Mouse (Mus musculus) erythroblast, embryonic 14.5 days (primary cell): Measurements from ENCODE around the gene A830031A19Rik. TPM values are rescaled to one million over a fixed set of nuclear protein-coding genes. Genes with fewer than 3 reads are reported as not detected.

Experiments used
- H3K27me3 ChIP-seq: 2 replicates; pipeline ENCODE4 v1.6.1; 2012; ENCODE audit warnings: inconsistent platforms; ENCODE audit not compliant: control insufficient read depth
- H3K36me3 ChIP-seq: 2 replicates; pipeline ENCODE4 v1.6.1; 2012; ENCODE audit warnings: mild to moderate bottlenecking, inconsistent platforms; ENCODE audit not compliant: control insufficient read depth
- H3K4me1 ChIP-seq: 2 replicates; pipeline ENCODE4 v1.6.1; 2012; ENCODE audit warnings: inconsistent platforms; ENCODE audit not compliant: control insufficient read depth
- H3K4me3 ChIP-seq: replicated peaks from 2 replicates; pipeline ENCODE3; 2012; ENCODE audit warnings: moderate library complexity, mild to moderate bottlenecking, inconsistent platforms
- H3K9me3 ChIP-seq: 2 replicates; pipeline ENCODE4 v1.6.1; 2012; ENCODE audit warnings: low read length, inconsistent platforms, mixed read lengths; ENCODE audit not compliant: control insufficient read depth
- GATA1 ChIP-seq: IDR thresholded peaks from 2 replicates; pipeline ENCODE4 v1.6.1; 2012; ENCODE audit warnings: low read length, inconsistent platforms, mixed read lengths
- TAL1 ChIP-seq: IDR thresholded peaks from 3 replicates; pipeline ENCODE4 v1.6.1; 2012; ENCODE audit warnings: low read length, inconsistent platforms, mixed read lengths
- polyA plus RNA-seq: library from polyadenylated mRNA; stranded (reverse); fragments of >175 nt; gene quantifications from 2 replicates; pipeline ENCODE4 v1.2.3, GENCODE M21; 2012

A830031A19Rik gene
- polyA plus RNA-seq, 1 experiment: not detected

DNA sequence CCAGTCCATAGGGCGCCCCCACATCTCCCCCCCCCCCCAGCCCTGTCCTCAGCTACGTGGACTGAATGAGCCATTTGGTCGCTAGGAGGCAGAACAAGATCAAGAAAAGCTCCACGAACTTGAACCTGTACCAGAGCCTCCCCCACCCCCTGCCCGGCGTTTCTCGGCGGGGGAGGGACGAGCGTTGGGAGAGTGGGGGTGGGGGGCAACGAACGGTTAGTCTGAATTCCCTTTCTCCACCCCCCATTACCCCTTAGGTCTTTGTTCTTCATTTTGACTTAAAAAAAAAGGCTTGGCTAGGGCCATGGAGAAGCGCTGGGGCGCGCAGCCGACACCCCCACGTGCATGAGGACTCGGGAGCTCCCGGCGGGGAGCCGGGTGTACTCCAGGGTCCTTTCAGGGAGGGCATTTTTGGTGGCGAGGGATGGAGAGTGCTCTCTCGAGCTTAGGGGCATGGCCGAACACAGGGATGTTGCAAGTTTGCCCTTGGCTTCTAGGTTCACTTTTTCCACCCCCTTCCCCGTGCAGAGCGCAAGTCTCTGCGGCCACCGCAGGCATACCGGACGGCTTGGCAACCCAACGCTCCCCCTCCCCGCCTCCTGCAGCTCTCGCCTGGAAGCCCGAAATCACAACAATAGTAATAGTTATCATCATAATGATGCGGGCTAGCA, 6.3 kb upstream of the A830031A19Rik start:
- Histone ChIP-seq H3K4me3 (peak overlapping the region; percentile 92), H3K4me1 (peaks cover 78% of the 10 kb centered on the region), H3K36me3 (peaks cover 23% of the 10 kb centered on the region), H3K27me3 (peaks cover 16% of the 10 kb centered on the region), H3K9me3 (no peaks in the 10 kb centered on the region)
- TF ChIP-seq GATA1: no peak
- no peak for TF ChIP-seq TAL1

DNA sequence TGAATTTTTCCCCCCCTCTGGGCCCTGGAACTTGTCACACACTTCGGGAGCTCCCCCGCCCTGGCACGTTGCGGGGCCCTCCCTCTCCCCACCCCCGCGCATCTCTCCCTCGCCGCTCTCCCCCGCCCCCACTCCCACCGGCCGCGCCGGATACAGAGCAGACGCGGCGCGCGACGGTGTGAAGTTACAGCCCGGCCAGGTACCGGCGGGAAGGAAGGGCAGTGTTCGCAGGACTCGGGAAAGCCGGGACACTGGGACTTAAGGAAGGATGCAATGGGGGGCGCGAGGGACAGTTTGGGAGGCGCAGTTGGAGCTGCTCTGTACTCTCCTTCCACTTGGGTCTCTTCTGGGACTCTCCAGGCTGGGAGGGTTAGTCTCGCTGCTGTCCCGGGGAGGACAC, 5.7 kb upstream of the A830031A19Rik start:
- Histone ChIP-seq H3K4me3 (peak overlapping the region; percentile 92), H3K9me3 (no peaks in the 10 kb centered on the region), H3K4me1 (peaks cover 78% of the 10 kb centered on the region), H3K36me3 (peaks cover 17% of the 10 kb centered on the region), H3K27me3 (peaks cover 22% of the 10 kb centered on the region)
- TF ChIP-seq GATA1 (no peak), TAL1 (no peak)

DNA sequence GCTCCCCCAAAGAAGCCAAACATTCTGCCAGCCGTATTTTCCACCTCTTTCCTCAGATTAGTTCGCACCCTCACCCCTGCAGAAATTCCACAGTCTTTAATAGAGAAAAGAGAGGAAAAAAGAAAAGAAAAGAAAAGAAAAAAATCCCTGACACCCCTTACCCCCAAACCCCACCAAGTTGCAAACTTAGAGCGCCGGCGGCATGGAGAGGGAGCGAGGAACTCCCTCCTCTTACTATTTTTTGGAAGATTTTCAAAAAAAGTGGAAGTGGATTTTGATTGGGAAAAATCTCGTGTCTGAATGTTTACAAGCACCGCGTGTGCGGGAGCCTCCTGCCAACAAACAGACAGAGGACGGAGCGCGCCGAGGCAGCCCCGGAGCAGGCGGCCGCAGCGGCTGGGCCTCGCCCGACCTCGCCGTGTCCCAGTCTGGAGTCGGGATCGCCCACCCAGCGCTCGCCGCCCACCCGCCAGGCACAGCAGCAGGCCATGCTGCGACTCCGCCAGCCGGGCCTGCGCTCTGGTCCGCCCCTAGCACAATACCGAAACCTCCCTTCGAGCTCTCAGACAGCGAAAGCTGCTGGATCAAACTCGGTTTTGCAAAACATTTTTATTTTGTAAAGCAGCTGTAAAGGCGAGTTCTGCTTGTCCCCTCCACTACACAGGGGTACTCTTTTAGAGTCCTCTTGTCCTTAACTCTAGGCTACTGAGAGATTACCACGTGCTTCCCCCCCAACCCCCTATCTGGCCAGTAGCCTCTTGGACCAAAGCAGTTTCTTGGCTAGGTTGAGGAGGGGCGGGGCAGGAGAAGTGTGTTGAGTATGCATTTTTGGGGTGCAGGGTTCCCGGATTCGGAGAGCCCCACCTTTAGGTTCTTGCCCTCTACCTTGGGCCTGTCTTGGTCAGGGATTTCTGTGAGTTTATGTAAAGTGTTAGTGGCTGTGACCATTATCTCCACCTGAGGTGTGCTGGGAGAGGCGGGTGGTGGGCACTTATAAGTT, 4.8 kb upstream of the A830031A19Rik start:
- Histone ChIP-seq H3K4me1 (peaks cover 81% of the 10 kb centered on the region), H3K36me3 (peaks cover 9% of the 10 kb centered on the region), H3K9me3 (no peaks in the 10 kb centered on the region), H3K27me3 (peaks cover 31% of the 10 kb centered on the region), H3K4me3 (peak overlapping the region; percentile 92)
- TF ChIP-seq GATA1 (no peak), TAL1 (no peak)

DNA sequence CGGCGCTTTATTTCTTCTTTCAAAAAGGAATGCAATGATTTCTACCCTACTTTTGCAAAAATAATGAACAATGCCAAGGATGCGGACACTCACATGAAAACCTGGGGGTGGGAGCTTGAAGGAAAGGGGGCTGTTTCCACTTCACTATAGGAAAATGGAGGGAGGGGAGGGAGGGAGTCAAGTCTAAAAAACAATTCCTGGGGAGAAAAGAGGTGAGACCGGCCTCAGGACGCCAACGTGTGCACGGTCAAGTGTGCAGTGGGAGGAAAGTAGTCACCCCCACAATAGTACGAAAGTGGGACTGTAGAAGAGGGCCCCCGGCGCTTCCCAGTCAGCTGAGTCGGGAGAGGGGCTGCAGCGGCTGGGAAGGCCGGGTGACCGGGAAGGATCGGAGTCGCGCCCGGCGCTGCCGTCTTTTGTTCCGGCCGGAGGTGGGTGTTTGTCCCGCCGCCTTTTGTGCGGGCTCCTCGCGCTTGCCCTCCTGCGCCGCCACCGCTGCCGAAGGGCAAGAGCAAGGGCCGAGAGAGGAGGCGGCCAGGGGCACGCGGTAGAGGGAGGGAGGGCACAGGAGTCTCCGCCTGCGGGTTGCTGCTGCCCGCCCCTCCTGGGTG, 4.0 kb upstream of the A830031A19Rik start:
- Histone ChIP-seq H3K4me1 (peaks cover 82% of the 10 kb centered on the region), H3K36me3 (peaks cover 3% of the 10 kb centered on the region; the same call in 1 of the 2 replicates), H3K4me3 (peak overlapping the region; percentile 92), H3K27me3 (peaks cover 39% of the 10 kb centered on the region), H3K9me3 (no peaks in the 10 kb centered on the region)
- TF ChIP-seq TAL1: no peak
- TF ChIP-seq GATA1: no peak

DNA sequence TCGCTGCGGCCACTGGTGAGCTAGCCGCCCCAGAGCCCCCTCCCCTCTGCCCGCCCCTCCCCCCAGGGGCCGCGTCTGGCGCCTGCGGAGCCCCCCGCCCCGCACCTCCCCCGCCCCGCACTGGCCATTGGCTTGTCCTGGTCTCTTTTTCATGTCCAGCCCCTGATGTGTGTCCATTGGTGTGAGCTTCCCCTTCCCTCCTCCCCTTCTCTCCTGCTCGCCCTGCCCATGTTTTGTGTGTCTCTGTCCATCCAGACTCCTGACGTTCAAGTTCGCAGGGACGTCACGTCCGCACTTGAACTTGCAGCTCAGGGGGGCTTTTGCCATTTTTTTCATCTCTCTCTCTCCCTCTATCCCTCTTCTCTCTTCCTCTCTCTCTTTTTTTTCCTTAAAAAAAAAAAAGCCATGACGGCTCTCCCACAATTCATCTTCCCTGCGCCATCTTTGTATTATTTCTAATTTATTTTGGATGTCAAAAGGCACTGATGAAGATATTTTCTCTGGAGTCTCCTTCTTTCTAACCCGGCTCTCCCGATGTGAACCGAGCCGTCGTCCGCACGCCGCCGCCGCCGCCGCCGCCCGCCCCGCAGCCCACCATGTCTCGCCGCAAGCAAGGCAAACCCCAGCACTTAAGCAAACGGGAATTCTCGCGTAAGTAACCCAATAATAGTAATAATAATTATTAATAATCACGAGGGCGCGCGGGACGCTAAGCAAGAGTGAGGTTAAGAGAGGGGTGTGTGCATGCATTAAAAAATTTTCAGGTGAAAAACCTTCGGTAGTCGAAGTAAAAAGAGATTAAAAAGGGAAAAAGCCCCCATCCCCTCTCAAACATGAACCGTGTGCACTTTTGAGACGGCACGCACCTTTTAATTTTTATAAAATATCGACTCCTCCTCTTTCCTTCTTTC, 3.2 kb upstream of the A830031A19Rik start, which contains the start of gene Bcl11a:
TSS of gene Bcl11a (plus strand) at position 262 of the 911 bp plus-strand sequence.
- no peaks in the 10 kb centered on the region for H3K9me3 ChIP-seq
- TF ChIP-seq GATA1 (no peak), TAL1 (no peak)
- H3K4me1 ChIP-seq: peaks cover 80% of the 10 kb centered on the region
- no peaks in the 10 kb centered on the region; the same call in 1 of the 2 replicates for H3K36me3 ChIP-seq
- peaks cover 47% of the 10 kb centered on the region for H3K27me3 ChIP-seq
- peak within 1 kb of the TSS; percentile 92 for H3K4me3 ChIP-seq

DNA sequence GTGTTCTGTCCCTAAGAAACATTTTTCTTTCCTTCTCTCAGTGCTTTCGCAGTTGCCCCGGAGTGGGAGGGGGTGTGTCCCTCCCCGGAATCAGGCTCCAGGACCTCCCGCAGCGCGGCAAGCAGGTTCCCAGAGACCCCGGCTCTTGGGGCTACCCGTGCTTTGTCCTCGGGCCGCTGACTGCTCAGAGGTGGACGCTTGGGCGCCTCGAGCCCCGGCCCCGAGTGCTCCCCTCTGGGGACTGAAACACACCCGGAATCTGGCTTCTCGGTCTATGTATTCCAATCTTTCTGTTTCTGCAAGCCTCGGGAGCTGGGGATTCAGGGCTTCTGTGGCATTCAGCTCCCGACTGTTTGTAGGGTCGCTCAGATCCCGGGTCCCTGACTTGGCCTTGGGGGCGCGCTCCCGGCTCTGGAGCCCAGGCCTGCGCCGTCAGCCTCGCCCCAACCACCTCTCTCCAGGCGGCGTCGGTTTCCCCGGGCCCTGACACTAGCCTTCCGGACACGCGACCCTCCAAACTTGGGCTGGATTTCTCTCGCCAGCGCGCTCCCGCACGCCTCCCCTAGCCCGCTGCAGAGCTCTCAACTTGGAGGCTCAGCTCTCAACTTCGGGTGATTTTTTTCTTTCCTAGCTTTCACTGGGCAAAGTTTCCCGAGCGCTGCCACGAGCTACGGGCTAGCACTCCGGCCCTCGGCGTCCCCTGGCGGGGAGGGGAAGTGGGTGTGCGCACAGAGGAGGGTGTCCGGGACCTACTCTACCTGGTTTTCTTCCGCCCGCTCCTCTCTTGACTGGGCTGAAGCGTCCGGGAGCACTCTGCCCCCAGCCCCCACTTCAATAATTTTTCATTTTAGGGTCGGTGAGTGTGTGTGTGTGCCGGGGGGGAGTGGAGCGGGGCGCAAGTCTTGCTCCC, 2.2 kb upstream of the A830031A19Rik start:
- TF ChIP-seq TAL1: no peak
- TF ChIP-seq GATA1: no peak
- Histone ChIP-seq H3K4me1 (peaks cover 71% of the 10 kb centered on the region), H3K27me3 (peaks cover 57% of the 10 kb centered on the region)

DNA sequence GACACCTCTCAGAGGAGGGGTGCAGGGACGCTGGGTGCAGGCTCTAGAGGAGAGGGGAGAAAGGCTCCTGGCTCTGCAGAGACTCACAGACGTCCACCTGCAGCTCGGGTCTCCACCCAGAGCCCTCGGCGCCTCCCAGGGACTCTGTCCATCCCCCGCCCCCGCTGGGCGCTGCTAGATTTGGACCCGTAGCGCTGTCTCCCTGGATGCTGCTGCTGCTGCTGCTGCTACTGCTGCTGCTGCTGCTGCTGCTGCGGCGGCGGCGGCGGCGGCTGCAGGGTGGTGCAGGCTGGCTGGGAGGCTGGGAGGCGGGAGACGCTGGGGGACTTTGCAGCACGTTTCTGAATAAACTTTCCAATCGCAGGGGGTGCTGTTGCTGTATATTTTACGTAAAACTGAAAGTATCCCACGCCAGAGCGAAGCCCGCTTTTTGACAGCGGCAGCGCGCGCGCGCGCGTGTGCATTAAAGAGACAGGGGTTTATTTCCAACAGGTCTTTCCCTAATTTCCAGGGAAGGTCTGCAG, 1.3 kb upstream of the A830031A19Rik start:
- Histone ChIP-seq H3K36me3 (no peaks in the 10 kb centered on the region), H3K4me3 (peak overlapping the region; percentile 92), H3K9me3 (no peaks in the 10 kb centered on the region), H3K4me1 (peaks cover 62% of the 10 kb centered on the region), H3K27me3 (peaks cover 66% of the 10 kb centered on the region)
- TF ChIP-seq GATA1 (no peak), TAL1 (no peak)

More for the DNA sequence above, 2.2 kb upstream of the A830031A19Rik start:
- Histone ChIP-seq H3K4me3 (peak overlapping the region; percentile 92), H3K36me3 (no peaks in the 10 kb centered on the region), H3K9me3 (no peaks in the 10 kb centered on the region)
